Mouse (Mus musculus) urinary bladder, postnatal 10 days (tissue): ENCODE measurements at regions not wholly inside any gene's neighbourhood (a gene's known extent, or its start where the extent isn't known, plus 50 kb on each side); places are given as distances from the start of the nearest gene placed in this dataset.

Source experiments
- DNase-seq: peaks from one replicate; pipeline ENCODE4 v3.0.0; 2022; ENCODE audit warnings: low spot score

GRCm38 (mm10) chr13:72691783-72692729, 63.4 kb downstream of the Irx2 start:
- DNase-seq: no peak

- DNase-seq: no peak
These were observed 78.8 kb downstream of the Irx2 start for GRCm38 (mm10) chr13:72707469-72707868.

- no peak for DNase-seq
These were observed 80.1 kb downstream of the Irx2 start for GRCm38 (mm10) chr13:72708728-72709127.

GRCm38 (mm10) chr13:72710051-72710450, 81.4 kb downstream of the Irx2 start:
- no peak for DNase-seq

GRCm38 (mm10) chr13:72711136-72711535, 82.5 kb downstream of the Irx2 start:
- DNase-seq: no peak

GRCm38 (mm10) chr13:72711842-72712330, 83.3 kb downstream of the Irx2 start:
- DNase-seq: no peak

- DNase-seq: no peak
These were observed 86.2 kb downstream of the Irx2 start for GRCm38 (mm10) chr13:72714793-72715192.

GRCm38 (mm10) chr13:72715959-72716680, 87.5 kb downstream of the Irx2 start:
- DNase-seq: no peak

- DNase-seq: no peak
These were observed 98.5 kb downstream of the Irx2 start for GRCm38 (mm10) chr13:72727126-72727525.

GRCm38 (mm10) chr13:72735916-72736315, 107.3 kb downstream of the Irx2 start:
- DNase-seq: no peak

- no peak for DNase-seq
These were observed 108.4 kb downstream of the Irx2 start for GRCm38 (mm10) chr13:72736992-72737391.

GRCm38 (mm10) chr13:72747187-72747586, 118.6 kb downstream of the Irx2 start:
- no peak for DNase-seq

- DNase-seq: no peak
These were observed 126.4 kb downstream of the Irx2 start for GRCm38 (mm10) chr13:72755036-72755435.

GRCm38 (mm10) chr13:72762481-72762880, 133.9 kb downstream of the Irx2 start:
- no peak for DNase-seq

- DNase-seq: no peak
These were observed 134.7 kb downstream of the Irx2 start for GRCm38 (mm10) chr13:72763337-72763736.

GRCm38 (mm10) chr13:72767306-72767705, 138.7 kb downstream of the Irx2 start:
- DNase-seq: no peak

- no peak for DNase-seq
These were observed 140.5 kb downstream of the Irx2 start for GRCm38 (mm10) chr13:72769007-72769595.

- DNase-seq: no peak
These were observed 154.6 kb downstream of the Irx2 start for GRCm38 (mm10) chr13:72783026-72783726.

- no peak for DNase-seq
These were observed 155.1 kb downstream of the Irx2 start for GRCm38 (mm10) chr13:72783727-72784070.

GRCm38 (mm10) chr13:72792695-72793094, 164.1 kb downstream of the Irx2 start:
- no peak for DNase-seq

- DNase-seq: no peak
These were observed 171.4 kb downstream of the Irx2 start for GRCm38 (mm10) chr13:72800021-72800420.

GRCm38 (mm10) chr13:72800546-72800945, 171.9 kb downstream of the Irx2 start:
- no peak for DNase-seq
